Mouse (Mus musculus) megakaryocyte, embryonic 14.5 days (primary cell): ENCODE results near the gene Aldh16a1.

Source experiments
- FLI1 ChIP-seq: IDR thresholded peaks from 2 replicates; pipeline ENCODE4 v1.6.1; 2012; ENCODE audit warnings: low read length, inconsistent platforms, mixed read lengths
- GATA1 ChIP-seq: IDR thresholded peaks from 3 replicates; pipeline ENCODE4 v1.6.1; 2012; ENCODE audit warnings: mixed read lengths, low read length, inconsistent platforms, borderline replicate concordance

DNA sequence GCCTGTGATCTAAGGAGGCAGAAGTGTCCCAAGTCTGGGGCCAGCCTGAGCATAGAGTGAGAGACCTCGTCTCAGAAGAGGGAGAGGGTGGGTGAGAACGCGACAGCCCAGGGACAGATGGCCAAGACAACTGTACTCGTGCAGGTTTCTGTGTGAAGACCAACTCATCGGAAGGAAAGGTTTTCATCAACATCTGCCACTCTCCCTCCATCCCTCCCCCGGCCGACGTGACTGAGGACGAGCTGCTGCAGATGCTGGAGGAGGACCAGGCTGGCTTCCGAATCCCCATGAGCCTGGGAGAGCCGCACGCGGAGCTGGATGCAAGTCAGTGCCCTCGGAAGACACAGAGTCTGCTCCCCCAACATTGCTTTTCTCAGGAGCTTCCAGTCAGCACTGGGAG lies 3.1 kb upstream of the Aldh16a1 start:
- TF ChIP-seq GATA1 (no peak), FLI1 (no peak)
